Mouse (Mus musculus) bone marrow, adult 2 months (tissue): ENCODE measurements around the gene Rtp1. TPM values are rescaled to one million over a fixed set of nuclear protein-coding genes. Genes with fewer than 3 reads are reported as not detected.

Experiments
- H3K27ac ChIP-seq: fragments of 200-500 bp; 2 replicates; pipeline ENCODE4 v1.5.1; 2012; ENCODE audit warnings: low read depth, mild to moderate bottlenecking, control low read depth, inconsistent platforms, low read length; ENCODE audit not compliant: control insufficient read depth, poor library complexity, insufficient read depth
- H3K4me1 ChIP-seq: fragments of 200-500 bp; 2 replicates; pipeline ENCODE4 v1.6.1; 2011; ENCODE audit warnings: low read length; ENCODE audit not compliant: control insufficient read depth, insufficient read depth
- H3K4me3 ChIP-seq: fragments of 200-500 bp; replicated peaks from 2 replicates; pipeline ENCODE3; 2011; ENCODE audit warnings: mild to moderate bottlenecking, low read depth, low read length, control low read depth; ENCODE audit not compliant: control insufficient read depth
- CTCF ChIP-seq: fragments of 200-500 bp; IDR thresholded peaks from 2 replicates; pipeline ENCODE4 v1.5.1; 2011; ENCODE audit warnings: low read length, control low read depth; ENCODE audit not compliant: control insufficient read depth, insufficient read depth
- POLR2A ChIP-seq: fragments of 200-500 bp; IDR thresholded peaks from 2 replicates; pipeline ENCODE4 v1.6.1; 2011; ENCODE audit warnings: low read depth, mild to moderate bottlenecking, control low read depth, low read length, borderline replicate concordance; ENCODE audit not compliant: control insufficient read depth
- WGBS: fragments of 180-500 bp; shearing (Covaris S2); methylation state at CpG from one replicate; pipeline ENCODE4 v1.1.7; 2018; 5-methylcytosine and 5-hydroxymethylcytosine counted together
- polyA plus RNA-seq: library from polyadenylated mRNA; stranded (reverse); fragments of >200 nt; gene quantifications from 2 replicates; pipeline ENCODE4 v1.2.4, GENCODE M21; 2011; ENCODE audit warnings: low replicate concordance; ENCODE audit not compliant: missing spikeins, insufficient read depth, insufficient read length

Rtp1 gene
- polyA plus RNA-seq, 1 experiment: not detected

GRCm38 (mm10) chr16:23471551-23471950 is 42.6 kb downstream of the Rtp1 start:
- H3K4me1 ChIP-seq: no peaks in the 10 kb centered on the region
- TF ChIP-seq CTCF (no peak), POLR2A (no peak)
- H3K4me3 ChIP-seq: no peak overlapping the region
- 78% methylated on average over 6 of the region's 6 CpGs for WGBS
- H3K27ac ChIP-seq: no peak overlapping the region

- Histone ChIP-seq H3K4me3 (no peak overlapping the region), H3K27ac (no peak overlapping the region), H3K4me1 (no peaks in the 10 kb centered on the region)
- WGBS: 61% methylated on average over 3 of the region's 3 CpGs
- TF ChIP-seq POLR2A: no peak
These were observed 43.1 kb downstream of the Rtp1 start for GRCm38 (mm10) chr16:23472046-23472445.

DNA sequence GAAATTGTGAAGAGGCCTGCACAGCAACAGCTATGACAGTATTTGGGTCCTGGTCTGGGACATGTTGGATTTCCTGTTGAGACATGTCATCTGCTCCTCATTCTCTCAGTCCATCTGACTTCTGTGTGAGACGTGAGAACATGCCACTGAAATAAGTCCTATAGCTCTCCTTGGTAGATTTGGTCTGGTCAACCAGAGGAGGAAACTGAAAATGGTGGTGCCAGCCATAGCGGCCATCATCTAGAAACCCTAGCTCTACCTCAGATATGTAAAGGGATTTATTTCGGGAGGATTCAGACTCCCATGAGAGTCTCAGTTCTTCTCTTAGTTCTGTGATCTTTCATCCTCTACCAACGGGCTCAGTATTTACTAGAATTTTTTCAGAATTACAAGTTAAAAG is 46.7 kb downstream of the Rtp1 start:
- WGBS: 73% methylated on average over 4 of the region's 4 CpGs

DNA sequence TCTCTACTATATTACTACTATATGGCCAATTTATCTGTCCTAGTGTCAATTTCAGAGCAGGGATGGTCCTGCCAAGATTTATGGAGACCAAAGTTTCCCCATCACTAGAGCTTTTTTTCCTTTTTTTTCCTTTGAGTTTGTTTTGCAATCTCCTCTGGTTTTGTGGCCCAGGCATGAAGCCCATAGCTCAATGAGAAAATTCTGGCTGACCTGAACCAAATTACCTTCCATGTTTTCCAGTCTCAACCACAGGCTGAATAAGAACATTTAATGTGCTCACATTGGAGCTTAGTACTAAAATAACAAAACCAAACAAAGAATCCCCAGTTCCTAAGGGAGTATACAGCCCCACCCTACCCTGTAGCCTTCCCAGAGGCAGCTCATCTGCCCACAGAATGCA is 47.7 kb downstream of the Rtp1 start:
- Histone ChIP-seq H3K4me1 (no peaks in the 10 kb centered on the region), H3K4me3 (no peak overlapping the region), H3K27ac (no peak overlapping the region)
- TF ChIP-seq CTCF (no peak), POLR2A (no peak)

More for the DNA sequence above, 46.7 kb downstream of the Rtp1 start:
- Histone ChIP-seq H3K27ac (no peak overlapping the region), H3K4me3 (no peak overlapping the region), H3K4me1 (no peaks in the 10 kb centered on the region)
- TF ChIP-seq CTCF (no peak), POLR2A (no peak)

DNA sequence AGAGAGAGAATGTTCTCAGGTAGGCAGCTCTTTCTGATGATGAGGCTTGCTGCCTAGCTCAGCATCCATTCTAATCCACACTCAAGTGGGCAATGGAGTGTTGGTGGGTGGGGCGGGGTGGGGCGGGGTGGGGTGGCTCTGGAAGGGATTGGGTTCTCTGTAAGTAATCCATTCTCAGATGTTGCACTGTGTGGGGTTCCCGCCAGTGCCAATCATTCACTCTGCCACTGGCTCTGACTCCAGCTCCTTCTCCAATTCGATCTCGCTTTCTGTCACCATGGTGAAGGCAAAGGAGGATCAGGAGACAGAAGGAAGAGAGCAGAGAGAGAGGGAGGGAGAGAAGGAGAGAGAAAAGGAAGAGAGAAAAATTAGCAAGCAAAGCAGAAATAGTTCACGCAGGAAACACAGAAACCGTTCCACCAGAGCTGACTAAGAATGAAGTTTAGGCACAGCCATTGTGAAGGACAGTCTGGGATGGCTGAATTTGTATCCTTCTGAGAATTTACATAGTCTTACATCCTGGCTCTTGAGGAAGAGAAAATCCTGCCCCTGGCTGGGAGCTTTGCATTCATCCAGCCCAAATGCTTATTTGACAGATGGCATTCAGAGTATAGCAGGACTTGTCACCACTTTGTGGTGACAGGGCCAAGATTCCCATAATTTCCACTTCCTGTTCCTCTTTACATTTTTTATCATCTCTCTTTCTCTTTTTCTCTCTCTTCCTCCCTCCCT is 51.1 kb downstream of the Rtp1 start:
- TF ChIP-seq POLR2A (no peak), CTCF (no peak)
- Histone ChIP-seq H3K4me3 (no peak overlapping the region), H3K27ac (no peak overlapping the region), H3K4me1 (no peaks in the 10 kb centered on the region)
- WGBS: 79% methylated on average over 7 of the region's 7 CpGs

GRCm38 (mm10) chr16:23482218-23482617 is 53.3 kb downstream of the Rtp1 start:
- no peak overlapping the region for H3K27ac ChIP-seq
- 87% methylated on average over 3 of the region's 3 CpGs for WGBS
- H3K4me3 ChIP-seq: no peak overlapping the region
- H3K4me1 ChIP-seq: no peaks in the 10 kb centered on the region
- no peak for TF ChIP-seq POLR2A
- no peak for TF ChIP-seq CTCF

GRCm38 (mm10) chr16:23482846-23483245 is 53.9 kb downstream of the Rtp1 start:
- WGBS: 89% methylated on average over 12 of the region's 12 CpGs
- no peaks in the 10 kb centered on the region for H3K4me1 ChIP-seq
- TF ChIP-seq CTCF (no peak), POLR2A (no peak)
- no peak overlapping the region for H3K4me3 ChIP-seq
- H3K27ac ChIP-seq: no peak overlapping the region

- no peak overlapping the region for H3K4me3 ChIP-seq
- no peak overlapping the region for H3K27ac ChIP-seq
- no peaks in the 10 kb centered on the region for H3K4me1 ChIP-seq
- WGBS: 81% methylated on average over 10 of the region's 10 CpGs
- no peak for TF ChIP-seq POLR2A
- TF ChIP-seq CTCF: no peak
These were observed 54.4 kb downstream of the Rtp1 start for GRCm38 (mm10) chr16:23483292-23483691.

Other genes starting within 250 kb of the Rtp1 start
- 3.6 and 8.7 TPM in 2 replicates for gene St6gal1, start 204.4 kb upstream of the Rtp1 start, polyA plus RNA-seq
- gene Rtp4, start 91.2 kb downstream of the Rtp1 start, polyA plus RNA-seq: 21.3 and 25.6 TPM in 2 replicates
- gene Masp1, start 91.7 kb downstream of the Rtp1 start, polyA plus RNA-seq: 0.87 TPM in 1 of 2 replicates, not detected in the other